Mouse (Mus musculus): ENCODE measurements at regions not wholly inside any gene's neighbourhood (a gene's known extent, or its start where the extent isn't known, plus 50 kb on each side); places are given as distances from the start of the nearest gene placed in this dataset.
"Not testable (repeated sequence)": the region's sequence is repeated elsewhere in the genome, so short reads cannot be mapped to it uniquely, and the experiment has no call there.

DNA sequence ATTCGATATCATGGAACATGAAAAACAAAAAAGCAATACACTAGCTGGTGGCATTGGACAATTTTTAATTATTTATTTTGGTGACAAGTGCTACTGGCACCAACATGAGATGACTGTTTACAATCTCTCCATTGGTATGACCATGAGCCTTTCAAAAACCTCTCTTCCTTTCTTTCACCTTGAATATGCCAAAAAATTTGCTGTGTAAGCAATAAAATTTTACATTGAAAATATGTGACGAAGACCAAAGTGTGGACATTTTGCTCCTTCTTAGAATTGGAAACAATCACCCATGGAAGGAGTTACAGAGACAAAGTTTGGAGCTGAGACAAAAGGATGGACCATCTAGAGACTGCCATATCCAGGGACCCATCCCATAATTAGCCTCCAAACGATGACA is 83.4 kb upstream of the Gm49339 start:
- not testable (repeated sequence) for DNase-seq

DNA sequence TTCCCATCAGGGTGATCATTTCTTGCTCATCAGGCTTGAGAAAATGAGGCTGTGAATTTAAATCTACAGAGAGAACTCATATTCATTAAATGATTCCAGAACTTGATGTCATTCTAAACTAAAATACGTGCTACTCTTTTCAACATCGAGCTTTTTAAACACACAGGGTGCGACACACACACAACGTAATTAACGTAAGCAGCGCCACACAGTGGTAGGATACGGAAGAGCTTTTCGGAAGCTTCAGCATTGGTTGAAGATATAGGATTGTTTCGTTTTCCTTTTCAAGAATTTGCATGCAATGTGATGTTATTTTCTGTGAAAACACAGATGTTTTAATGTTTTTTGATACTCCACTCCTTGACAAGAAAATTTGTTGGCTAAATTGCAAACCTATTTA is 75.3 kb upstream of the Gm49339 start:
- peak; percentile 74 for DNase-seq

DNA sequence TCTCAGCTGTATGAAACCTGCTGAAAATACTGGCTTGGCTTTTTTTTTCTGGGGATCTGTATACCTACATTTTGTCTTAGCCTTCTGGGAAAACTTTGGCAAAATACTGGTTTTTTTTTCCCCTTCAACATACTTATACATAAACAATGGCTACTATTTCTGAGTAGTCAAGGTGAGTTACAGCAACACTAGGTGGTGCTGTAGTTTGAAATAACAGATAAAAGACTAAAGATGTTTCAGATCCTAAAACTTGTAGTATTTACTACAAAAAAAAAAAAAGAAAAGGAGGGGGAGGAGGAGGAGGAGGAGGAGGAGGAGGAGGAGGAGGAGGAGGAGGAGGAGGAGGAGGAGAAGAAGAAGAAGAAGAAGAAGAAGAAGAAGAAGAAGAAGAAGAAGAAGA is 67.6 kb upstream of the Gm49339 start:
- no peak for DNase-seq

DNA sequence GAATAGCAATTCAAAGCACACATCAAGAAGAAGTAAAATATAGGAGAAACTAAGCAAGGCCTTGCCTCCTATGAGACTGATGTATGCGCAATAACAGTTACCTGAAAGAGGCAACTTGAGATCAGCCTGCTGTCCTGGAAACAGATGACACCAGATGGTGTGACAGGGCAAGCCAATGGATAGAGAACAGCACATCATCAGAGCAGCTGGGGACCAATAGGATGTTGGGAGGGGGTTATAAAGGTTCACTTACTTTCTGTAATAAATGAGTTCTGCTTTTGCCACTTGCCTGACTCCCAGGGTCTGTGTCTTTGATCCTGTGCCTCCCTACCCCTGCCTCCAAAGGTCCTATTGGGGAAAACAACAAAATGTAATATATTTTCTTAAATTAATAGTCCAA is 65.9 kb upstream of the Gm49339 start:
- no peak for DNase-seq

DNA sequence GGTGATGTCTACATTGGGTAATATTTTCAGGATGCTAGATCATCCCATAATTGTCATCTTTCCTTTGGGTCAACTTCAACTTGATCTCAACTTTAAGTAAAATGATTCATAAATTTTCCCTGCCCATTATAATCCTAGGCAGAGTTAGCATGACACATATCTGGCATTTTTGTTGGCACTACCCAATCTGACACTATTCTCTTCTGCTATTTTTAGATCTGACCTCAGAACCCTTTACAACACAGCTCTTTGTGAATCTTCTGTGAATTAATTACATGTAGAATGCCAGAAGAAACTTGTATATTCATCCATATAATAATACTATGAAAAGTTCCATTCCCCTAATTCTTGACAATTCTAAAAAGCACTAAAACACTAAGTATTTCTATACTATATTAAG is 63.7 kb upstream of the Gm49339 start:
- no peak for DNase-seq

DNA sequence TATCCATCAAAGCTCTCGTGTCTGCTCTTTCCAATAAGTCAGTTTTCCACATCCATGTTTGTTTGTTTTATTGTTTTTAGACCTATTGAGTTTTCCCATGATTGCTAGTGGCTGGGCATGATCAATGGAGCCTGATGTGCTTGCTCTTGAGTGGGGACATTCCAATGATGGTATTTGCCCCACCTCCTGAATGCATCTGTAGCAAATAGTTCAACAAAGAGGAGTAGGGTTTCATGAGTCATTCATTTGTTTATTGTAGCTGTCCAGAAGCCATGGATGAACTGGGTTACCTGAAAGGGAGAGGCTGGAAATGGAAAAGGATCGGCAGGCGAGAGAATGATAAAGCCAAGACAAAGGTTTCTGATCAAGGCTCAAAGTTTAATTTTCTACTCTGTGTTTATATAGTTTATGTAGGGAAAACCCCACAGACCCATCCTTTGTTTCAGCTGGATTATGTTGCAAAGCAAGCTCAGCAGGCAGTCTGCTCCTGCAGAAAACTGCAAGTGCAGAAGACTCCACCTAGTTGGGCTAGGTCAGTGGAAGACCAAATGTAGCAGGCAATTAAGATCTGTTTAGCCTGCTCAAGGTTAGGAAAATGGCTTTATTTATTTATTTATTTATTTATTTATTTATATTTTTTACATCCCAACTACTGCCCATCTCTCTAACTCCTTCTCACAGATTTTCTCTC is 63.0 kb upstream of the Gm49339 start:
- DNase-seq = no peak

DNA sequence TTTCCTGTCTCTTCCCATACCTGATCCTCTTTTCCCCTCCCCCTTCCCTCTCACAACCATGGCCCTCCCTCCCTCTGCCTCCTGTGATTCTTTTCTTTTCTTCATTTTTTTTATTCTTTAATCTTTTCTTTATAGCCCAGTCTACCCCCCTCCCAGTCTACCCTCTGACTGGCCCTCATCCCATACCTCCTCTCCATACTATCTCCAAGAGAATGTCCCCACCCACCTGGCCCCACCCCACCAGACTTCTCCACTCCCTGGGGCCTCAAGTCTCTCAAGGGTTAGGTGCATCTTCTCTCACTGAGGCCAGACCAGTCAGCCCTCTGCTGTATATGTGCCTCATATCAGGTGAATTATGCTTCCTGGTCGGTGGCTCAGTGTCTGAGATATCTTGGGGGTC is 61.9 kb upstream of the Gm49339 start:
- DNase-seq = no peak

DNA sequence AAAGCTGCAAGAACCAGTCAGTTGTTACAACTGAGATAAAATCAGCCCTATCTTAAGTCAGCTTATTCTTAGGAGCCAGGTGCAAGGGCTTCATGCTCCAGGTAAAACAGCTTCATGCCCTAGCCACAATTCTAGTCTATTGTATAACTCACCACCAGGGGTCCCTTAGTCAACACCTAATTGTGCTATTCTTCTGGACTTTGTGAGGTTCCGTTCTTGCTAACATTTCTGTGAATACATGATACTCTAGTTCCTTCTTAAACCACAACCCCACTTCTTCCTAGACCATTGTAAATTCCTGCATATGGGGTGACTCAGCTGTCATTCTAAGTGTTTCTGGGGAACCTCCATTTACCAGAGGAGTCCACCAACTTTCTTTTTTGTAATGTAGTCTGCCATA is 57.9 kb upstream of the Gm49339 start:
- DNase-seq = no peak

All from kidney, postnatal 10 days (tissue).